Mouse (Mus musculus): ENCODE measurements around the gene Fcamr. TPM values are rescaled to one million over a fixed set of nuclear protein-coding genes. Genes with fewer than 3 reads are reported as not detected.

Gene Fcamr
- not detected in 2 replicates for total RNA-seq (2023)

DNA sequence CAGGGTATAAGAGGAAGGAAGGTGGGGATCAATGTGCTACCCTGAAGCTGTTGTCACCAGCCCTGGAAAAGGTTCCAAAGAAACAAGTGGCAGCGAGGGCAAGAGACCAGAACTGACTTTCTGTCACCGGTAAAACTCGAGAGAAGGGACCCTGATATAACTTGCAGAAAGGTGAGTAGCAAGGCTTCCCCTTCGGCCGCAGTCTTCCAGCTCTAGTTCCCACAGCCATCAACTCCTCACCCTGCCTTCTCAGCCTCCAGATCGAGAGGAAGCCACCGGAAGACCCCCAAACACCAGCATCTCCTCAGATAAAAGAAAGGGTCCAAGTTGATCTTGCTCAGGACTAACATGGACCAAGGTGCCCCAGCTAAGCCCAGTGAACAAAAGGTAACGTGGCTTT, at the start of gene Fcamr:
Fcamr (plus strand) TSS at position 301 of the 400 bp plus-strand sequence.

DNA sequence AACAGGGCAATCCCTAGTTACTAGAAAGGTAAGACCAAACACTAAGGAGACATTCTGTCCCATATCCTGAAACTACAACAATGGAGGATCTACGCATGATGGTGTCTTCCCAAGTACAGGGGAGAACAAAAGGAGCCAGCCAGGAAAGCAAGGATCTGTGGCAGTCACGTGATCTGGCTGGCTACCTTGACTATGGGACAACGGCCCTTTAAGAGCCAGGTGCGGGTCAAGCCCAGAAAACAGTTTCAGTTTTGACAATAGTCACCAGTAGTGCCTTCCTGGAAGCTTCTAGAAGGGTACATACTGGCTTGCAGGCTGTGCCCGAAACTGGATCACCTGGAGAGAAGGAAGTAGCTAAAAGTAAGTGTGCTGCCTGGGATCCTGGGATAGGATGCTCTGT, 25.7 kb downstream of the Fcamr start, which contains the start of gene Pigr:
Pigr (plus strand) TSS at position 237 of the 400 bp plus-strand sequence.

Other genes with a start within 250 kb of the Fcamr start
- not detected in 2 replicates for gene Zp3r, start 171.3 kb upstream of the Fcamr start, total RNA-seq (2023)
- gene C4bp, start 139.3 kb upstream of the Fcamr start, total RNA-seq (2023): not detected in 2 replicates
- not detected in 2 replicates for gene Gm29427, start 85.1 kb upstream of the Fcamr start, total RNA-seq (2023)
- 10.8 and 13.7 TPM in 2 replicates for gene Yod1, start 83.6 kb upstream of the Fcamr start, total RNA-seq (2023)
- 15.5 and 18.9 TPM in 2 replicates for gene Pfkfb2, start 71.6 kb upstream of the Fcamr start, total RNA-seq (2023)
- 0.23 and 0.44 TPM in 2 replicates for gene AA986860, start 68.9 kb upstream of the Fcamr start, total RNA-seq (2023)
- not detected in 2 replicates for gene Pigr, start 25.8 kb downstream of the Fcamr start, total RNA-seq (2023)
- gene Fcmr, start 64.8 kb downstream of the Fcamr start, total RNA-seq (2023): 0.63 and 1.6 TPM in 2 replicates
- gene Il24, start 86.6 kb downstream of the Fcamr start, total RNA-seq (2023): not detected in 2 replicates
- not detected in 2 replicates for gene Il20, start 110.5 kb downstream of the Fcamr start, total RNA-seq (2023)
- not detected in 2 replicates for gene Il19, start 139.2 kb downstream of the Fcamr start, total RNA-seq (2023)
- not detected in 2 replicates for gene Il10, start 218.9 kb downstream of the Fcamr start, total RNA-seq (2023)

Measured in neutrophil, adult 65 days (primary cell).